Mouse (Mus musculus) heart, embryonic 16.5 days (tissue): ENCODE measurements around the gene Fam122b. TPM values are rescaled to one million over a fixed set of nuclear protein-coding genes. Genes with fewer than 3 reads are reported as not detected.

Source experiments
- ATAC-seq: fragments of 200-750 bp; cut with Nextera tagmentation; replicated peaks from 2 replicates; pipeline ENCODE4 v1.8.0; 2017; ENCODE audit warnings: moderate number of reproducible peaks; ENCODE audit not compliant: insufficient read depth, low FRiP score; ENCODE audit errors: extremely low read depth
- H3K27ac ChIP-seq: fragments of 300-500 bp; sonication (generic); 2 replicates; pipeline ENCODE4 v1.5.1; 2014; ENCODE audit warnings: mild to moderate bottlenecking, low read length, control low read depth, moderate library complexity
- H3K27me3 ChIP-seq: fragments of 300-500 bp; sonication (generic); 2 replicates; pipeline ENCODE4 v1.6.1; 2014; ENCODE audit warnings: low read length, mixed read lengths; ENCODE audit not compliant: control insufficient read depth, insufficient read depth
- H3K36me3 ChIP-seq: fragments of 300-500 bp; sonication (generic); 2 replicates; pipeline ENCODE4 v1.6.1; 2014; ENCODE audit not compliant: control insufficient read depth, insufficient read depth
- H3K4me1 ChIP-seq: fragments of 300-500 bp; sonication (generic); 2 replicates; pipeline ENCODE4 v1.6.1; 2014; ENCODE audit warnings: low read length, mixed read lengths; ENCODE audit not compliant: control insufficient read depth, insufficient read depth
- H3K4me2 ChIP-seq: fragments of 300-500 bp; sonication (generic); 2 replicates; pipeline ENCODE4 v1.6.1; 2014; ENCODE audit warnings: low read depth, mild to moderate bottlenecking, control low read depth, low read length
- H3K4me3 ChIP-seq: fragments of 300-500 bp; sonication (generic); 2 replicates; pipeline ENCODE4 v1.5.1; 2014; ENCODE audit warnings: mild to moderate bottlenecking, control low read depth, low read length
- H3K9ac ChIP-seq: fragments of 300-500 bp; sonication (generic); 2 replicates; pipeline ENCODE4 v1.6.1; 2014; ENCODE audit warnings: low read length, control low read depth
- H3K9me3 ChIP-seq: fragments of 300-500 bp; sonication (generic); replicated peaks from 2 replicates; pipeline ENCODE4 v1.6.1; 2016; ENCODE audit warnings: low read length; ENCODE audit not compliant: control insufficient read depth
- WGBS: fragments of 180-500 bp; shearing (Covaris S2); extraction: QIAGEN DNeasy Blood & Tissue Kit; methylation state at CpG from one replicate; pipeline ENCODE4 v1.1.7; 2014; 5-methylcytosine and 5-hydroxymethylcytosine counted together
- polyA plus RNA-seq: library from polyadenylated mRNA; unstranded; fragments of >200 nt; fragmentation: Nextera tagmentation; extraction: Ambion mirVana; gene quantifications from 2 replicates; pipeline ENCODE4 v1.2.1, GENCODE M21; 2015

Gene Fam122b
- polyA plus RNA-seq, 1 experiment from 2014 or later, result 24.5 TPM

DNA sequence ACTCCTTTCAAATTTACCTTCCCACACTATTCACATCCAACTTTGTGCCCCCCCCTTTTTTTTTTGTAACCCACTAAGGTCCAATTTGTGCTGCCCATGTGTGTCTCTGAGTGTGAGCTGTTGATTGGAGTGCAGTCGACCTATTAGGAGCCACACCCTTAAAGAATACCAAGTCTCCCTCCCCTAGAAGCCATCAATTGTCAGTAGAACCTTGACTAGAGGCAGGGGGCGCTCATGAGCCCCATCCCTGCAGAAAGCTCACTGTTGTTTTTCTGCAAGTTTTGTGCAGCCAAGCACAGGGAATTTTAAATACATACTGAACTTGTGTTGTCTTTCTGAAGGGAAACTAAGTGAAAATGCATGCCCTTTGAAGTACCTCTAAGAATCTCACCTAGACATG lies 31.6 kb downstream of the Fam122b start:
- no peak overlapping the region for H3K4me3 ChIP-seq

GRCm38 (mm10) chrX:53236404-53236803 lies 33.2 kb downstream of the Fam122b start:
- Histone ChIP-seq H3K4me1 (0 out of 2 replicates have a peak, but pooled peaks cover 2% of the 10 kb centered on the region), H3K27me3 (no peaks in the 10 kb centered on the region), H3K4me3 (no peak overlapping the region), H3K4me2 (no peak overlapping the region), H3K27ac (no peak overlapping the region), H3K36me3 (no peaks in the 10 kb centered on the region), H3K9ac (no peak overlapping the region), H3K9me3 (no peaks in the 10 kb centered on the region)
- 53% methylated on average over 7 of the region's 7 CpGs for whole genome bisulfite sequencing
- no peak for ATAC-seq

More for the DNA sequence above, 31.6 kb downstream of the Fam122b start:
- no peak overlapping the region for H3K4me2 ChIP-seq
- H3K4me1 ChIP-seq, result 0 out of 2 replicates have a peak, but pooled peaks cover 2% of the 10 kb centered on the region
- no peak for ATAC-seq
- H3K36me3 ChIP-seq, result no peaks in the 10 kb centered on the region
- no peak overlapping the region for H3K9ac ChIP-seq
- 14% methylated on average over 2 of the region's 2 CpGs for WGBS
- no peaks in the 10 kb centered on the region for H3K9me3 ChIP-seq
- H3K27ac ChIP-seq, result no peak overlapping the region
- H3K27me3 ChIP-seq, result no peaks in the 10 kb centered on the region

- Histone ChIP-seq H3K27me3 (no peaks in the 10 kb centered on the region), H3K9ac (no peak overlapping the region), H3K4me3 (no peak overlapping the region), H3K4me1 (0 out of 2 replicates have a peak, but pooled peaks cover 2% of the 10 kb centered on the region), H3K4me2 (no peak overlapping the region), H3K27ac (no peak overlapping the region), H3K9me3 (no peaks in the 10 kb centered on the region), H3K36me3 (no peaks in the 10 kb centered on the region)
- 21% methylated on average over 4 of the region's 4 CpGs for WGBS
- ATAC-seq, result peak; percentile 73
These were observed 35.9 kb downstream of the Fam122b start for GRCm38 (mm10) chrX:53233689-53234088.

DNA sequence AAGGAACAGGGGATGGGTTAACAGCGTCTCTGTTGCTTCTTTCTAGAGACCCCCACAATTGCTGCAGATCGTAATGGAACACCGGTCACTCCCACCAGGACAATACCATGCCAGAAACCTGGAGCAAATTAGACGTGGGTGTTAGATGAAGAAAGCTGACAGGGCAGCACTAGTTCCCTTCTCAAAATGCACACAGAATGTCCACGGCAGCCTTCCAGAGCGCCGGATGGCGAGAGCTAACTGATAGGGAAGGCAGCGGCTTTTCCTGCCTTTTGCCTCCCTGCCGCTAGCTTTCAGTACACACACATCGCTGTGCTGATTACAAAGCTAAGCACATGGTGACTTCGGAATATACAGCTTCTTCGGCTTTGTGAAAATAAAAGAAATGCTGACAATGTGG lies 37.6 kb downstream of the Fam122b start:
- Histone ChIP-seq H3K4me2 (peak overlapping the region; percentile 60), H3K27me3 (no peaks in the 10 kb centered on the region), H3K4me3 (peak overlapping the region; percentile 35), H3K4me1 (0 out of 2 replicates have a peak, but pooled peaks cover 2% of the 10 kb centered on the region), H3K9ac (peak overlapping the region; percentile 57), H3K27ac (peak overlapping the region; percentile 84), H3K36me3 (no peaks in the 10 kb centered on the region), H3K9me3 (no peaks in the 10 kb centered on the region)
- 28% methylated on average over 13 of the region's 13 CpGs for WGBS
- ATAC-seq, result 0 out of 2 replicates have a peak, but pooled peaks have one; percentile 28

- peak overlapping the region; percentile 41 for H3K27ac ChIP-seq
These were observed 45.2 kb downstream of the Fam122b start for GRCm38 (mm10) chrX:53224353-53224944.

DNA sequence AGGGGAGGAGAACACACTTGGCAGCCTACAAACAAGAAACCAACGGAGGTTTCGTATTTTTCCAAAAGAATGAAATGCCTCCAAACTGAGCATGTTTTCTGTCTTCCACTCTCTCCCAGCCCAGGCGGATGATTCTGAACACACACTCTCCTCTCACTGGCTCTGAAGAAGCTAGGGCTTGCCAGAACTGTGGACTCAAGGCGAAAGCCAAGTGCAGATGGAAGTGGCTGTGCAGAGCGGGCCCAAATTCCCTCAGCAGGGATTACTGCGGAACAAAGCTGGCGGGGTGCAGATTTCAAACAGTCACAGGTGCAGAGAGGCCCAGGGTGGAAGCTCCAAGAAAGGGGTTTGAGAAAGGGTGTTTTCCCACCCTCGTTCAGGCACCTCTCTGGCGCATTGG lies 48.8 kb downstream of the Fam122b start:
- no peak for ATAC-seq
- H3K36me3 ChIP-seq, result no peaks in the 10 kb centered on the region
- no peaks in the 10 kb centered on the region for H3K27me3 ChIP-seq
- H3K9ac ChIP-seq, result no peak overlapping the region
- peaks cover 4% of the 10 kb centered on the region; the same call in 1 of the 2 replicates for H3K4me1 ChIP-seq
- H3K27ac ChIP-seq, result no peak overlapping the region; the same call in 1 of the 2 replicates
- H3K9me3 ChIP-seq, result no peaks in the 10 kb centered on the region
- H3K4me2 ChIP-seq, result no peak overlapping the region
- H3K4me3 ChIP-seq, result no peak overlapping the region
- WGBS, result 82% methylated on average over 9 of the region's 9 CpGs

More at GRCm38 (mm10) chrX:53224353-53224944, 45.2 kb downstream of the Fam122b start:
- Histone ChIP-seq H3K9me3 (no peaks in the 10 kb centered on the region), H3K4me2 (no peak overlapping the region), H3K27me3 (no peaks in the 10 kb centered on the region), H3K4me1 (peaks cover 4% of the 10 kb centered on the region; the same call in 1 of the 2 replicates), H3K36me3 (no peaks in the 10 kb centered on the region), H3K4me3 (no peak overlapping the region), H3K9ac (no peak overlapping the region)
- 46% methylated on average over 6 of the region's 6 CpGs for WGBS
- ATAC-seq, result no peak

DNA sequence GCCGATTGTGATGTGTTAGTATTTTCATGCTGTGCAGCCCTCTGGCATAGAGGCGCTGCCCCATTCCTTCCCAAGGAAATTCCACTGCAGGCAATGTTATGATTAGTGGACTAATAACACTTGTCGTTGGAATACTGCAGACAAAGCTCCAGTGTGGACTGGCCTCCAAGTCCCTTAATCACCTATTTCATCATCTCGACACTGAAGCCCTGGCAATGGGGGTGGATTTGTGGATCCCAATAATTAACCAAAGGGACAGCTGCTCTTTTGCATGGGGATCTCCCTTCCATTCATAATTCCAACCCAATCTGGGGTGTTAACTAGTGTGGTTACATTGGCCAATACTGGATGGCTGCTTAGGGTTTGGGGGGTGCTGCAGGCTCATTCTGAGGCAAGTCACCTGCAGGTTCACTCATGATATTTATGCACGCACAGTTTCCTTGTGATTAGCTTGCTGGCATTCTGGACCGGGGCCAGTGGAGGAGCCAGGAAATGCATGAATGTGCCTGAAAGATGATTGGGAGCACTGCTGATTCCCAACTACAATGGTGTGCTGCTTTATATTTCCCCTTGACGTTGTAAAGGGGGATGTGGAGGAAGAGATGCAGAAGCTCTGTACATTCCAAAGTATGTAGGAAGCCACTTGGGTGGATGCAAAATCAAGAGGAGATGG lies 54.9 kb downstream of the Fam122b start:
- ATAC-seq, result no peak
- 58% methylated on average over 7 of the region's 7 CpGs for WGBS
- H3K9me3 ChIP-seq, result no peaks in the 10 kb centered on the region
- H3K4me1 ChIP-seq, result peaks cover 21% of the 10 kb centered on the region
- H3K4me2 ChIP-seq, result no peak overlapping the region
- no peak overlapping the region for H3K4me3 ChIP-seq
- no peaks in the 10 kb centered on the region for H3K36me3 ChIP-seq
- H3K27me3 ChIP-seq, result no peaks in the 10 kb centered on the region
- H3K9ac ChIP-seq, result no peak overlapping the region
- peak overlapping the region; percentile 48 for H3K27ac ChIP-seq

DNA sequence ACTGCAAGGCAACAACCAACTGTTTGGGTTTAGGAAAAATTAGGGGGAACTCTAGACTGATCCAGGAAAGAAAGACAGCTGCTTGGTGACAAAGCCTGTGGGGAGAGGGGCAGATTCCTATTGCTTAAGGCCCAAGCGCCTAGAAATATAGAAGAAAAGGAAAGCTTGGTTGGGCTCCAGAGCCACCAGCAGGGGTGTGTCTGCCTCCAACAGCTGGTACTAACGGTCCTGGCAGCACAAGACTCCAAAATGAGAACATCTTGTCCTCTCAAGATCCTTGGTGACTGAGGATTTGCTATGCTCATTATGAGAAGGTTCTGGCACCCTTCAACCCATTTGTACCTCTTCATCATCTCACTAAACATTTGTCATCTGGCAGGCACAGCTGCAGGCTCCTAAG lies 55.8 kb downstream of the Fam122b start:
- ATAC-seq, result no peak
- H3K9me3 ChIP-seq, result no peaks in the 10 kb centered on the region
- H3K4me2 ChIP-seq, result no peak overlapping the region
- peaks cover 30% of the 10 kb centered on the region for H3K4me1 ChIP-seq
- no peaks in the 10 kb centered on the region for H3K27me3 ChIP-seq
- peak overlapping the region; percentile 55 for H3K27ac ChIP-seq
- no peak overlapping the region for H3K9ac ChIP-seq
- WGBS, result 50% methylated on average over 2 of the region's 2 CpGs
- H3K4me3 ChIP-seq, result no peak overlapping the region
- H3K36me3 ChIP-seq, result no peaks in the 10 kb centered on the region

DNA sequence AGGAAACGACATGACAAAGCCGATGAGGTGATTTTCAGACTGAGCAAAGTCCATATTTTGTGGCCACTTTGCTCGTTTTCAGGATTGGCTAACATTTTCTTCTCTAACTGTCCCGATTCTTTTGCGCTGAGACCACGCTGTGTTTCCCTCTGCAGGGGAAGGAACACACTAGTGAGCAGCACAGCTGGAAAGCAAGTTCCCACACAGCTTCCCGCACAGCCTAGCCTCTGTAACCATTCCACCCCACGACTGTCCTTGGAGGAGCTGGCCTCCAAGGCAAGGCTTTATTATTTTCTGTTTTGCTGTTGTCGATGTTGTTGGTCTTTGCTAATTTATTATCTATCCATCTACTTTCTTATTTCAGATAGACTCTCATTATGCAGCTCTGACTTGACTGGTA lies 57.1 kb downstream of the Fam122b start:
- Histone ChIP-seq H3K4me3 (no peak overlapping the region), H3K36me3 (no peaks in the 10 kb centered on the region), H3K4me2 (no peak overlapping the region), H3K27me3 (no peaks in the 10 kb centered on the region), H3K9me3 (no peaks in the 10 kb centered on the region), H3K4me1 (peaks cover 33% of the 10 kb centered on the region), H3K27ac (peak overlapping the region; percentile 88), H3K9ac (no peak overlapping the region)
- 51% methylated on average over 9 of the region's 9 CpGs for WGBS
- ATAC-seq, result no peak
